Mouse (Mus musculus) lung, postnatal 14 days (tissue): ENCODE measurements at regions not wholly inside any gene's neighbourhood (a gene's known extent, or its start where the extent isn't known, plus 50 kb on each side); places are given as distances from the start of the nearest gene placed in this dataset.

Experiments
- DNase-seq: peaks from one replicate; pipeline ENCODE4 v3.0.0; 2021

- no peak for DNase-seq
Measured at GRCm38 (mm10) chr17:52448701-52449100, 153.8 kb upstream of the Kcnh8 start.

GRCm38 (mm10) chr17:52459303-52459996 is 143.1 kb upstream of the Kcnh8 start:
- DNase-seq = no peak

DNA sequence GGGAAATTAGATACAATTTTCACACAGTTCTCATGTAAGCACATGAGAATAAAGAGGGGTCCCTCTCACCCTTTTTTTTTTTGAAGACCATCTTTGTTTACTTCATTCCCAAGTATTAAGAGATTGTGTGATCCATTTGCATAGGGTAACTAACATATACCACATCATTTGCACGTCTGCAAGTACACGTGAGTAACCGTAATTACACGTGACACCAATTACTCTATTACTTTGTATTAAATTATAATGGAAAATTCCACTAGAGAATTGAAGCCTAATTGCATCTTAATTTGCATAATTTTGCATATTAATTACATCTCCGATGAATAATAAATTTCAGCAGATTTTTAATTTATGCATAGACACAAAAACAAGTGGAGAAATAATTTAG is 142.5 kb upstream of the Kcnh8 start:
- DNase-seq = no peak

- no peak for DNase-seq
Measured at GRCm38 (mm10) chr17:52461264-52461663, 141.2 kb upstream of the Kcnh8 start.

- DNase-seq = peak; percentile 6
Measured at GRCm38 (mm10) chr17:52461709-52462141, 140.8 kb upstream of the Kcnh8 start.

DNA sequence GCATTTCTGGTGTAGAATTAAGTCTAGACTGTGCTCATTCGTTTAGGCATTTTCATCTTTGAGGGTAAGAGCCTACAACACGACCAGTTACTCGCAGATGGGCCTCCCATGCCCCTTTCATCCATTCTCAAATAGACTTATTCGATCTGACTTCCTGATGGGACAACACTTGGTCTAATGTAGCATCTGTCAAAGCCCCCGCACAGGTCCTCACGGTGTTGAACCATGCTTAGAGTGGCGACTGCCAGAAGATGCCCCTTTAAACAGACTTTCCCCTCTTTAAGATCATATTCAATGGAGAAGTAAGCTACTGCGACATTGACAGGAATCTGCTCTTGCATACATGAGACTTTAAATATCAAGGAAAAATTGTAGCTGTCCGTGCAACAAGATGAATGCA is 140.1 kb upstream of the Kcnh8 start:
- no peak for DNase-seq

DNA sequence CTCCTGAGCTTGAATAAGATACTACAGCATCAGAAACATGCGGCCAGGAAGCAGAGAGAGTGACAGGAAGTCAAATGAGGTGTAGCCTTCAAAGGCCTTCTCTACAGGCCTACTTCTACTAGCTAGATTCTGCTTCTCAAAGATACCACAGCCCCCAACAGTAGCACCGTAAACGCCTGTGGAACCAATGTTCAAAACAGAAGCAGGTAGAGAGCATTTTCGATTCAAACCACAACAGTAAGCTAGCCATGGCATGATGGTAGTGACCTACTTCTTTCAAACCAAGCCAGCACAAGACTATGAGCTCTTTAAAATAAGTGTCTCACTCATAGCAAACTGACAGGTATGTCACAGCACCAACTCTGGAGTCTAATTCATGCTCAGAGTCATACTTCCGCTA is 134.0 kb upstream of the Kcnh8 start:
- no peak for DNase-seq

DNA sequence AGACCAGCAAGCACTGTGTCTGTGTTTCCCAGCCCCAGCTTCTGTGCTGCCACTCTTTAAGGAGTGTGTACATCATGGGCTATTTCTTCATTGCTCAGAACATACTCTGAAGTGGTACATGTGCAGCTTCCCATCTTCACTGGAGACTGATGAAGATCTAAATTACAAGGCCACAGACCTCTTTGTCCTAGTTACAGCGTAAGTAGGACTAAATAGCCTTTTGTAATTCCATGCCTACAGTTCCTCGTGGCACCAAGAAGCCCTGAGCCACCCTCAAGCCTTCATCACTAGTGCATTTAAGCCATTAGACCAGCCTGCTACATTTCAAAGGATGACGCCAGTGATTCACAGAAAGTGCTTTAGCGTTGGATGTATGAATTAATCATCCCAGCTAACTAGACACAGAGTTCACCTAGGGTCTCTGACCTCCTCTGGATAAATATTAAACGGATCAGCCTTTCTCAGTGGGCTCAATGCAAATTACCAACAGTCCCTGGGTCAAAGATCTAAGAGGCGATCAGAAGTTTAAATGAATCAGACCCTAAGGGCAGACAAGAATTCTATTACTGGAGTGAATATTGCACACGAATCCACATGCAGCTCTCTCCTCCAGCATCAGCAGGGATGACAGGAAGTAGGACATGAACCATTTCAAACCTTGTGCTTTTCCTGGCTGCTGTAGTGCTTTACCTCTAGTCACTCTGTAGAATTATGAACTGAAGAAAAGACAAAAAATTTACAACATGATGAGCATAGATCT is 123.0 kb upstream of the Kcnh8 start:
- DNase-seq = no peak

GRCm38 (mm10) chr17:52480087-52480638 is 122.3 kb upstream of the Kcnh8 start:
- DNase-seq = no peak

GRCm38 (mm10) chr17:52506760-52507159 is 95.7 kb upstream of the Kcnh8 start:
- no peak for DNase-seq

- DNase-seq = no peak
Measured at GRCm38 (mm10) chr17:52530260-52530659, 72.2 kb upstream of the Kcnh8 start.
